Mouse (Mus musculus): ENCODE measurements around the gene Sap30l. TPM values are rescaled to one million over a fixed set of nuclear protein-coding genes. Genes with fewer than 3 reads are reported as not detected.

The Sap30l gene
- total RNA-seq (2022) = 10 to 100 TPM; 46.8 to 53.4 (median 48.9) TPM

DNA sequence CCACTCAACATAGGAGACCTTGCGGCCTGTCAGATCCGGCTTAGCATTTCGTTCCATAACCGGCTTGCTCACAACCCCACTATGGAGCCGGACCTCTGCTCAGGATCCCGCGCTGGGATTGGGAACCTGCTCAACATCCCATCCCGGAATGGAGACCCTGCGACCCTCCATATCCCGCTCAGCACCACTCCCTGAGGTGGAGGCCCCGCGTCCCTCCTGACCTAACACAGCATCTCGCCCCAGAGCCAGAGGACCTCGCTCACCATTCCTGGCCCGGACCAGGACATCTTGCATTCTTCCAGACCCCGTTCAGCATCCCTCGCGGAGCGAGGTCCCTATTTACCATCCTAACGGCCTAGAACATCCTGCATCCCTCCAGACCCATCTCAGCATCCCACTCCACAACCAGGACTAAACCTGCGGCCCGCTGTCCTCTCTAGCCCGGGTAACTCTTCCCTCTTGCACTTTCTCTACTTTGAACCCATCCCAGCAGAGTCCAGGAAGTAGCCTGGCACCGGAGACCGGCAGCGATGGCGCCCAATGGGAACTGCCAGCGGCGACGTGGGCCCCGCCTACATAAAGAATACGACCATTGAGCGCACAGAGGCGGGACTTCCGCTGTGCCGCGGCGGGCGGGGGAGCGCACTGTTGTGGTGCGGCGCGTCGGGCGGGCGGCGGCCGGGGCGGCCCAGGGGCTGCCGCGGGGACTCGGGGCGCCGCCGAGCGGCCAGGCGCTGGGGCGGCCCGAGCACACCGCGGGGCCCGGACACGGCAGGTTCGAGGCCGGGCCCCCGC is at the start of gene Sap30l:
Gene Sap30l (plus strand): TSS at position 667 of the 795 bp plus-strand sequence.
- peak; percentile 94 to 97 for DNase-seq (ENCODE audit: low spot score in 2 of 2)

DNA sequence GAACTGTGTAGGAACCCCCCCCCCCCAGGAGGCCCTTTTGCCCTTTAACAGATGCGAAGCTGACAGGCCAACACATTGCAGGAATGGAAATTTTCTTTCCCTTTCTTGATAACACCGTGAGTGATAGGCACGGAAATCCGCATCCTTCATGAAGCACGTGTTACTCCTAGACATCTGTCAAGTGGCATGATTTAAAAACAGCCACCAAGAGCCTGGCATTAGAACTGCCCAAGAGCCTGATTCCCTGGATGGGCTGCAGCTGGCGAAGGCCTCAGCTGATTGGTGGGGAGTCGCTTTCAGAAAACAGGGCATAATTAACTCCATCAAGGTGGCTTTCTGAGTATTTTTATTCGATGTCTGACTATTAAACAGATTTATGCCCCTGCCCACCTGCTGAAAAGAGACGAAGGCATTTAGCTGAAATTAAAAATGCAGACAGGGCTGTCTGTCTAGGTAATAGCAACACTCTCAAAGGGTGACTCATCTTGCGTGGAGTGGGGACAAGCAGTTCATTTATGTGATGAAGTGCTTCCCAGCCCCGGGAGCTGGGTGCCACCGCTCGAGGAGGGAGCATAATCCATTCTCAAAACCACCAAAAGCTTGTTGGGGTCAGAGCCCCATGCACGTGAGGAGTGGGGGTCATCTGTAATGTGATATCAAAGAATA is 47.8 kb upstream of the Sap30l start:
- DNase-seq (ENCODE audit: low spot score in 2 of 2) = no peak

DNA sequence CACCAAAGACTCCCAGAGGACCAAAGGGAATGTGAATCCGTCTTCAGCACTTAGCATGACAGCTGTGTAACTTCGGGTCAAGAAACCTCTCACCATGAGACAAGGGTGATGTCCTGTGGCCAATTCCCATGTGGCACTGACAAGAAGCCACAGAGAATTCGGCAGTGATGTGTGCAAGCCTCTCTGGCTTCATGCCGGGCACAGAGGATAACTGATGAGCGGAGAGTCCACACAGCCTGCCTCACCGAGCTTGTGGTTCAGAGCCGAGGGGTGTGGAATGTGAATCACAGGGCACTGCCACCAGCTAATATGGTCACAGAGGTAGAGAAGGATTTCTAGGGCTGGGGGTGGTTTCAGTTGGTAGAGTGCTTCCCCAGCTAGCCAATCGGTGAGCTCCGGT is 42.8 kb upstream of the Sap30l start:
- DNase-seq (ENCODE audit: low spot score in 2 of 2) = no peak

DNA sequence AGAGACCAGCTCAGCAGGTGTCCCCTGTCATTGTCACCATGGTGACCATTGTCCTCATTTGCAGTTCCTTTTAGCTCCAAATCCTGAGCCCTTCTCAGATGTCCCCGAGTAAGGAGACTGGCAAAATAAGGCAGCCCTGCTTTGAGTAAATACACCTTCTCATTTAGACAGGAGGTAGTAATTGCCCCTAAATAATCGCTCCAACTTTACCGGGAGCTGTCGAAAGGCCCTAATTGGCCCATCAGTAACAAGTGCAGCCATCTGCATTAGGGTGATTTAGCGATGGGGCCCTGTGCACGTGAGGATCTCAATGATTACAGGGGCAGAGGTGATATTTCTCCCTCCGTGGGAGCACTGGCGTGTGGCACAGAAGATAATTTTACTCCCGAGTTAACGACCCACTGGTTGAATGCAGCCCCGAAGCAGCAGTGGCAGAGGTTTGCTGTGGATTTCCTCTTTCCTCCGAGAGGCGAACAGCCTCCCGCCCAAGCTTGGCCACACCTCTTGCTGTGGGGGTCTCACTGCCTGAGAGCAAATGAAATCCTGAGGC is 40.9 kb upstream of the Sap30l start:
- no peak for DNase-seq (ENCODE audit: low spot score in 2 of 2)

DNA sequence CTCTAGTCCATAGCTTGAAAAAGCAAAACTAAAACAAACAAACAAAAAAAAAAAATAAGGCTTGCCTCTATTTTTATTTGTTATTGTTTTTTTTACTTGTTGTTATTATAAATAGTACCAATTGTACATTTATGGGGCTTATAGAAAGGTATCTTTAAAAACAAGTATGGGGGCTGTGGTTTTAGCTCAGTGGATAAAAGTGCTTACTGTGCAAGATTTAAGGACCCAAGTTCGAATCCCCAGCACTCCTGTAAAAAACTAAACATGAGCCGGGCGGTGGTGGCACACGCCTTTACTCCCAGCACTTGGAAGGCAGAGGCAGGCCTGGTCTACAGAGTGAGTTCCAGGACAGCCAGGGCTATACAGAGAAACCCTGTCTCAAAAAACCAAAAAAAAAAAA is 40.1 kb upstream of the Sap30l start:
- DNase-seq (ENCODE audit: low spot score in 2 of 2) = no peak

DNA sequence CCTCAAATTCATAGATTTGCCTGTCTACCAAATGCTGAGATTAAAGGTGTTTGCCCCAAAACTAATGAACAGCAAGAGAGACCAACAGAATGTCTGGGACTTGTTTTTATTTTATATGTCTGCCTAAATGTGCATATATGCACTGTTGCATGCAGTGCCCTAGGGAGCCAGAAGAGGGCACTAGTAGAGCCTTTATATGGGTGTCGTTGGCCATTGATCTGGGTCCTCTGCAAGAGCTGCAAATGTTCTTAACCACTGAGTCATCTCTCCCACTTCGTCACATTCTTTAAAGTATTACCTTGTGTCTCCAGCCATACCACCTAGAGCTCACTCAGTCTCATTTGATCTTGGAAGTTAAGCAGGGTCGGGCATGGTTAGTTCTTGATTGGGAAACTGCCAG is 37.3 kb upstream of the Sap30l start:
- DNase-seq (ENCODE audit: low spot score in 2 of 2) = no peak

DNA sequence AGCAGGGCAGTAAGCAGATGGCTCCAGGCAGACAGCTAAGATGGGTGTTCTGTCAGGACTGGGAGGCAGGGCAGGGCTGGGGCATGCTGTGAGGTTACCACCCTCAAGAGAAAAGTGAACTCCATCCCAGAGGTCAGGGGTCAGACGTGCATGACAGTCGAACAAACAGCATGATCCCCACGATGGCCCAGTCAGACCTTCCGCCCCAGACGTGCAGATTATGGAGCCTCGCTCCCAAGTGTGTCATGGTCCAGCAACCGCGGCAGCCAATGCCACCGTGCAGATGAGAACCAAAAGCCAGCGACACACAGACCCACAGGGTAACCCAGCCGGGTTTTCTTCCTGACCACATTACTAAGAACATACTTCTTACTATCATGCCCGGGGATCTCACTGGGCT is 34.8 kb upstream of the Sap30l start:
- no peak for DNase-seq (ENCODE audit: low spot score in 2 of 2)

DNA sequence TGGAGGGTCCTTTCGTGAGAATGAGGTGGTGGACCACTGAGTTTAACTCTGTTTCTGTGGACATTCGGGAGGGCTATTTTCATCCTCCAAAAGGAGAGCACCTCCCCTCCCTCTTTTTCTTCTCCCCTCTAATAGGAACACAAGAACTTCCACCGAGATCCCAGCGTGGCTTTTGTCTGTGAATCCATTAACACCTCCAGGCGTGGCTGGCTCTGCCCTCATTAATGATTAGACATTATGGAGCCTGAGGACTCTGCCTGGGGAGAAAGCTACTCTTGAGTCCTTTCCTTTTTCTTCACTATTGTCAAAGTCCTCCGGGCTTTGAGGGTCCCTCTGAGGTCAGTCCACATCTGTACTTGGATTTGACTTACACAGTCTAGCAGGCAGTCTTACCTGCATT is 34.3 kb upstream of the Sap30l start:
- DNase-seq (ENCODE audit: low spot score in 2 of 2) = no peak

DNA sequence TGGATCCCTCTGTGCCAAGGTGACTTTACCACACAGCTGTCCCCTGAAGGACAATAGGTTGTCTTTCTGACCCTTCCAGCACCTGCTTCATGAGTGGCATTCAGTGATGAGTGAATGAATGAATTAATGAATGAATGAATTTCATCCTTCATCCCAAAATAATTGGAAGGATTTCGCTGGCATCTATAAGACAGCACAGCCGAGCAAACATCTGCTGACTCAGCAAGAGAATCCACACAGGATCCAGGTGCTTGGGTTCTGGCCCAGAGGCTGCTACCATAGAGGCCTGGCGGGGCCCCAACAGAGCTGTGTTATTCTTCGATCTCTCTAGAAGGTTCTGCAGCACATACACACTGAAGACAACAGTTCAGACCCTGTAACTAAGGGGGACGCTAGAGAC is 30.7 kb upstream of the Sap30l start:
- DNase-seq (ENCODE audit: low spot score in 2 of 2) = no peak

DNA sequence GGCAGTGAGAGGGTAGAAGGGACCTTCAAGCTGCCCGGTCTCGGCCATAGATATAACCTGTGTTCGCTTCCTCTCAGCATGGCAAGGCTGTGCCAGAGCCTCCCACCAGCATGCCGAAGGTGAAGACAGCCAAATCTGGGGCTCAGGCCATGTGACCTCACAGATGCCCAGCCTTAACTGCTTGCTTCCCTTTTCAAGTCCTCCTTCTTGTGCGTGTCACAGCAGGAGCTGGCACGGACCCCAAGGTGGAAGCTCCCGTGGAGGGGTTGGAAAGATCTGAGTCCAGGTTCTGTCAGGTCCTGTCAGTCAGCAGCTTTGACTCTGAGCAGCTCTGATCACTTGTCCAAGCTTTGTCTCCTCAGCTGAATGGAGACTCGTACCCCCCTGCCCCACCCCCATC is 29.8 kb upstream of the Sap30l start:
- DNase-seq (ENCODE audit: low spot score in 2 of 2) = no peak

DNA sequence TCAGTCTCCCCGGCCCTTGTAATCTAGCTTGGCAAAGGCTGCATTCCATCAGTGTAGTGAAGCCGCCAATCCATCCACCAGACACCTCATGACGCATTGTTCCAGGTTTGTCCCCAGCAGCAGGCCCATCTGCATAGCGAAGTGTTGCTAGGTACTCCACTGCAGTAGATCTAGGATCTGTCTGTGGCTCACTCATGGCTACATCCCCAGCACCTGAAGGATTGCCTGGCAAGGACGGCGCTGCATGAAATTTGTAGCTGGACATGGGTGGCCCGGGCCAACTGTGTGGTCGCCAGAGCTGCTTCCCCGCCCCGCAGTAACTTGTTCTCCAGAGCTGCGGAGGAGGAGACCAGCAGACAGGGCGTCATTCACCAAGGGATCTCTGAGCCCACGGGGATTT is 28.0 kb upstream of the Sap30l start:
- no peak for DNase-seq (ENCODE audit: low spot score in 2 of 2)

DNA sequence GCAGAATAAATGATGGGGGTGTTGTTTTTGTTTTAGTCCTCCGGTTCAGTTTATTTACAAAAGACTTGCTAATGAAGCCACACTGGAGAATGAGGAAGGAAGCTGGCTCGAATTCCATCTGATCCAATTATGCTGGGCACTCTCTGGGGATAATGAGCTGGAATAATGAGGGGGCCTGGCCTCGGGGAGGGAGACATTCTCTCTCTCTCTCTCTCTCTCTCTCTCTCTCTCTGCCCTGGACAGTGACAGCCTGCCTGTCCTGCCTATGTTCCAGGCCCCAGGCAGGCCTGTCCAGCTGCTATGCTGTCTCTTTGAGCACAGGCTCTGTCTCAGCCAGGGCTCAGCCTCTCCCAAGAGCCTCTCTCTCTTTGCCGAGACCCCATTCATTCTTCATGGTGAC is 27.5 kb upstream of the Sap30l start:
- no peak for DNase-seq (ENCODE audit: low spot score in 2 of 2)

DNA sequence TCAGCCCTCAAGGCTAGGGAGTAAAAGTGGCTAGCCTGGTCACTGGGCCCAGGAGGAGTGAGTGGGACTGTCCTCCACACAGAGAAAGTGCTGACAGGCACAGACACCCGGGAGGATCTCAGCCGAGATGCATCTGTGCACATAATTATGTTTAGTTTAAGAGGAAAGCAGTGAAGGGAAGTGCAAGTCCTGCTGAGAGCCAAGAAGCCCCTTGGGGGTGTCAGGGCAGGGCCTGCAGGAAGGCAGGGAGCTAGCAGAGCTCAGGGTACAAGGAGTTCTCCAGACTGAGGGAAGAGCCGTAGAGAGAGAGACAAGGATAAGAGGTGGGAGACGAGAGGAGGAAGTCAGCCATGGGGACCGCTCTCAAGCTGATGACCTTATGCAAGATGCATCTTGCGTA is 25.6 kb upstream of the Sap30l start:
- no peak for DNase-seq (ENCODE audit: low spot score in 2 of 2)

DNA sequence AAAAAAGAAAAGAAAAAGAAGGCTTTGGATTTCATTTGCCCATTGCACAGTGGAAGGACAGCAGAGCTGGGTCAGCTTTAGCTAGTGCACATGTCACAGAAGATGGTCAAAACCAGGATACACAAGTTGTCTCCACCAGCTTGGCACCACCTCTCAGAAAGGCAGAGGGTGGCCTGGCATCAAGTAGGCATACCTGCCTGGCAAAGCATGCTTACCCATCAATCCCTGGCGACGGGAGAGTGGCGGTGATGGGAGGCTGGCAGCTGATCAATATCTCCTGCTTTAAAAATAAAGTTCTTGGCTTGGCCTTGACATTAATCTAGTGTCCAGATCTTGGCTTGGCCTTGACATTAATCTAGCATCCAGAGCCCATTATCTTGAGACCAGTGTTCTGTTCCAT is 24.9 kb upstream of the Sap30l start:
- no peak for DNase-seq (ENCODE audit: low spot score in 2 of 2)

DNA sequence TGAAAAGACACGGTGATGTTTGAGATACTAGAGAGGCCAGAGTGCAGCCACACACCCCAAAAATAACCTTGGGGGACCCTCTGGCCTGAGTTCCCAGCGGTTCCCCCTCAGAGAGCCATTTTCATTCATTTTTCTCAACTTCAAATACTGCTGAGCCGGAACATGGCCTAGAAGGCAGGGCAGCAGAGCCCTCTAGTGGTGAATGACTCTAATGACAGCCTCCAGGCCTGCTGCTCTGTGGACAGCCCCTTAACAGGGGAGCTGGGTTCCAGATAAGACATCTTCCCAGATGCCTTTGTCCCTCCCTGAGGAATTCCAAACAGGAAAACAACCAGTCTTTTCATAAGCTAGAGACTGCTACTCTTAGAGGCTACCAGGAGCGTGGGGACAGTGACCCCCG is 23.1 kb upstream of the Sap30l start:
- DNase-seq (ENCODE audit: low spot score in 2 of 2) = peak in 1 of 2 experiments; percentile 38

DNA sequence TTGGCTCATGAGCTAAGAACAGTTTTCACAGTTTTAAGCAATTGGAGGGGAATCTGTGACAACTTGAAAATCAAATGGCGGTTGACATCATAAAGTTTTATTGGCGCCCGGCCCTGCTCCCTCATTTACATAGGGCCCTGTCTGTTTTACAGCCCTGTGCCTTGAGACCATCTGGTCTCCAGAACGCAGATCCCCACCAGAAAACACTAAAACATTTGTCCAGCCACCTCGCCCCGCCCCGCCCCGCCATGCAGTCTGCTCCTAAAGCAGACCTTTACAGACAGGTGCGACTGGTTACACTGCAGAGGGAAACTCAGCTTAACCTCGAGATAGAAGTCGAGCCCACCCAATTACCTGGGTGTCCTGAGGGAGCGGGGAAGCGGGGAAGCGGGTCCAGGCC is 21.6 kb upstream of the Sap30l start:
- no peak for DNase-seq (ENCODE audit: low spot score in 2 of 2)

DNA sequence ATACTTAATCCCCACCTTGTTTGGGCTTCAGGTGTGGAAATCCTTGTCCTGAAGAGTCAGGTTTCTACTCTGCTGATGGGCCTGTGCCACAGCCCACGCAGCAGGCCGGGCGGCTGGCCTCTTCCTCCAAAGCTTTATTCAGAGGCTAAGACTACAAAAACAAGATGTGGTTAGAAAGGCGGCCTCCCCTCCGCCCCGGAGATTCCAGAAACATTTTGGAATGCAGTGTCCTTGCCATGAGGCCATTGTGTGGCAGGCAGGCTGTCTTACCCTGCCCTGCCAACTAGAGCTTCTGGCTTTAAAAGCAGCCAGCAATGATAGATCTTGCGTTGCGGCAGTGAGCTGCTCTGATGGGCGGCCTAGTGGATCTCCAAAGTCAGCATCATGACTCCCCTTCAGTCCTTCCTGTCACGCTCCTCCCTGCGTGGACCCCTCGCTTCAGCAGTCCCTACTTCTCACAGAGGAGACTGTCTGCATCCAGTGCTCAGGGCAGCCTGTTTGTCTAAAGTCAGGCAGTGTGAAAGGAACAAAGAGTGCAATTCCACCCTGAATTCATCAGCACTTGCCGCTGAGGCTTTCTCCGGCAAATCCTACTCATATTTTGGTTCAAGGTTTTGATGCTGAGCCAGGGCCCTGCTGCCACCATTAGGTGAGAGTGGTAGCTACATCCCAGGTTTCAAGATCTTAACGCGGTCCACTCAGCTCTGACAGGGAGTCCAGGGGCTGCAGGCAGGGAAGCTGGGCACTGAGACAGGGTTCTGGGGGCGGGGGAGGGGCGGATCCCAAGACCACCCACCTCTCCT is 14.6 kb upstream of the Sap30l start:
- peak in 1 of 2 experiments; percentile 58 for DNase-seq (ENCODE audit: low spot score in 2 of 2)

DNA sequence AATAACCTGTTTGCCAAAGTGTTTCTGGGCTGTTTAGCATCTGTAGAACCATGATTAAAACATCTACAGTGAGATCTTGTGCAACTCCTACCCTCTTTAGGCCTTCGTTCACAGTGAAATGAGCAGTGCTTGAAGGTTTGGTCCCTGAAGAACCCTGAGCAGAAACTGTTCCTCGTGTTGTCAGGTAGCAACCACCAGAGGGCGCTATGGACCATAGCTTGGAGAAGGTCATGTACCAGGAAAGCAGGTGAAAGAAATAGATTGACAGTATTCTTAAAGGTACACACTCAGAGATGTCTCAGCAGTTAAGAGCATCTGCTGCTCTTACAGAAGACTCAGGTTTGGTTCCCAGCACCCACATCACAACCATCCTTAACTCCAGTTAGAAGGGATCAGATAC is 13.5 kb upstream of the Sap30l start:
- peak in 1 of 2 experiments; percentile 29 for DNase-seq (ENCODE audit: low spot score in 2 of 2)

DNA sequence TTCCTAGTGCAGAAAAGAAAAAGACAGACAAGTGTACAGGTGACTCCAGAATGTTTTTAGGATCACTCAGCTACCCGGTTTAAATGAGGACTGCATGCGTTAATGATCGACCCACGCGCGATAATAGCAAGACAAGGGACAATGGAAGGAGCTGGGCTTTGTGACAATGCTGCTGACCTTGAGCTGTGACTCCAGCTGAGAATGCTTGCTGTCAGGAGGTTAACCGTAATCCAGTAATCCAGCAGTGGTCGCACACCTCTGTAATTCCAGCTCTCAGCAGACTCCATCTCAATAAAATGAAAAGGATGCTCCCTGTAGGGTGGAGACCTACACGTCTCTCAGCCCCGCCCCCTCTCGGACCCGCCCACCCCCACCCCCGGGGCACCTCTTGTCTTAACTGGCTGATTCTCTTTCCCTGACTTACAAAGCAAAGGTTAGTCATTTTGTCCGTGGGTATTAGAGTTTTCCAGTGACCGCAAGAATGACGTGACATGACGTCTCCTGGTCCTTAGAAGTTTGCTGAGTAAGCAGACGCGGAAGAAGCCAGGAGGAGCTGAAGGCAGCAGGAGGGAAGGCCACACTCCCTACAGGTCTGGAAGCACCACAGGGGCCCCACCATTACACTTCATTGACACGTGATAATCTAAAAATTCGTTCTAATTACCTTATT is 10.4 kb upstream of the Sap30l start:
- DNase-seq (ENCODE audit: low spot score in 2 of 2) = no peak

DNA sequence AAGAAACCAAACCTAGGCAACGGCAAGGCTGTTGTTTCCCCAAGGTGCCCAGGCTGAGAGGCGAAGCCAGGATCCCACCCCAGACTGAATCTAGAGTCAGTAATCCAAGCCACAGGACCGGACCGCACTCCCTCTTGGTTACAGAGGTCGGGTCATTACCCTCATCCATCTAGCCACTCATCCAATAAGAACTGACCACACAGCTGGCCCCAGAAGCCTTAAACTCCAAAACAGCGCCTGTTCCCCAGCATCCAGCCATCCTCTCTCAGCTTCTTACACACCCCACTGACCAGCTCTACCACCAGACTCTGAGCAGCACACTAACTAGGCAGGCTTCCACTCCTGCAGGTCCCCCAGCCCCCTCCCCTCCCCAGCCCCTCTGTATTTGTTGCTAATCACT is 6.4 kb upstream of the Sap30l start:
- no peak for DNase-seq (ENCODE audit: low spot score in 2 of 2)

DNA sequence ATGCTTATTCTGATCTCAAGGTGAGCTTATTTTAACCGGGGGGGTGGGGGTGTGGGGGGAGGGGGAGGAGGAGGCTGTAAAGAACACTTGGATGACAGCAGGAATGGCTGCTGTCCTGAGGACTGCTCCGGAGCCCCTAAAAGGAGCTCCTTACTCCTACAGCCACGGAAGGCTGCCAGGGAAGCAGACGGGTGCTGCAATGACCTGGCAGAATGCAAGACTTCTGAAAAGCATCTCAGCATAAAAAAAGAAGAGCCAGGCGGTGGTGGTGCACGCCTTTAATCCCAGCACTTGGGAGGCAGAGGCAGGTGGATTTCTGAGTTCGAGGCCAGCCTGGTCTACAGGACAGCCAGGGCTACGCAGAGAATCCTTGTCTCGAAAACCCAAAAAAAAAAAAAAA is 3.6 kb upstream of the Sap30l start:
- DNase-seq (ENCODE audit: low spot score in 2 of 2) = no peak

All from layer of hippocampus, adult 8-10 months (tissue).